Mouse (Mus musculus): Measurements from ENCODE around the gene Masp1.

DNA sequence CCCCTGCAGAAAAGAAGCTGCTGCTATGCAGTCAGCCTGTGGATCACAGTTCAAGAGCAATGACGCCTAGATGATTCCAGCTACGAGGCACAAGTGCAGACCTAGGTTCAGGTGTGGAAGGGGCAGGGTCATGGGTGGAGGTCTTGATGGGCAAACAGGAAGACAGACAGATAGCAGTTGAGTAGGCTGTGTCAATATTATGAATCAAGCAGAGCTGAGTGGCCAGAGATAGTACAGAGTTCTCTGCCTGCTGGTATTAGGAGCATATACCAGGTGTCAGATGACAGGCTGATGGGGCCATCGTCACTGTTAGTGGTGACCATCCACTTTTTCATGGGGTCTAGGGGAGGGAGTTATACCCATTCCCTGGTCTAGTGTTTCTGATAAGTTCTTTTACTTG is 13.1 kb upstream of the Masp1 start:
- TF ChIP-seq CTCF (IDR thresholded peaks at IDR 0.05; ENCODE audit: control insufficient read depth, insufficient read depth, insufficient read length) (no peak), MYOD1 (IDR thresholded peaks at IDR 0.05; ENCODE audit: control insufficient read depth, insufficient read length, low read depth) (no peak)

Measured in C2C12 (cell line).